Mouse (Mus musculus) heart, postnatal 25 days (tissue): Measurements from ENCODE around the gene Garnl3. TPM values are rescaled to one million over a fixed set of nuclear protein-coding genes. Genes with fewer than 3 reads are reported as not detected.
"Not testable (repeated sequence)": the region's sequence is repeated elsewhere in the genome, so short reads cannot be mapped to it uniquely, and the experiment has no call there.

Experiments used
- DNase-seq: peaks from one replicate; pipeline ENCODE4 v3.0.0; 2022; ENCODE audit warnings: low spot score
- intact Hi-C: fragments of 180-260 bp; cut with DNase I; formaldehyde crosslinking; loops from one replicate; pipeline ENCODE4 v1.15.1; 2025
- total RNA-seq, 2 experiments: library from RNA; stranded (reverse); gene quantifications; 2 replicates each; pipeline ENCODE4 v1.2.3; 2021

Garnl3 gene
- total RNA-seq, 2 experiments from 2014 or later: 3.0 to 3.3 TPM

GRCm38 (mm10) chr2:33158895-33159294 is 27.4 kb upstream of the Garnl3 start:
- intact Hi-C loops: loop anchor here (5.0 kb wide), 1 partner anchor 58 kb away; the partner anchor contains the start of gene Angptl2
- no peak for DNase-seq

GRCm38 (mm10) chr2:33156283-33156781 is 24.9 kb upstream of the Garnl3 start:
- DNase-seq: no peak
- intact Hi-C loops: loop anchor here (5.0 kb wide), 1 partner anchor 61 kb away; the partner anchor contains the start of gene Angptl2

- intact Hi-C loops: loop anchor here (1.0 to 5.0 kb wide), 3 partner anchors 62 to 247 kb away; partner anchors contain the start of gene Angptl2
- peak; percentile 48 for DNase-seq
Observed at GRCm38 (mm10) chr2:33154751-33155372, 23.4 kb upstream of the Garnl3 start.

GRCm38 (mm10) chr2:33146994-33147393 is 15.5 kb upstream of the Garnl3 start:
- no peak for DNase-seq
- intact Hi-C loops: no loop called here

GRCm38 (mm10) chr2:33143292-33143691 is 11.8 kb upstream of the Garnl3 start:
- no peak for DNase-seq
- intact Hi-C loops: no loop called here

- intact Hi-C loops: no loop called here
- DNase-seq: no peak
Observed at GRCm38 (mm10) chr2:33138491-33138890, 7.0 kb upstream of the Garnl3 start.

- DNase-seq: no peak
- intact Hi-C loops: no loop called here
Observed at GRCm38 (mm10) chr2:33137731-33138130, 6.3 kb upstream of the Garnl3 start.

- intact Hi-C loops: no loop called here
- DNase-seq: no peak
Observed at GRCm38 (mm10) chr2:33137244-33137643, 5.8 kb upstream of the Garnl3 start.

- intact Hi-C loops: no loop called here
Observed at GRCm38 (mm10) chr2:33136366-33136765, 4.9 kb upstream of the Garnl3 start.

GRCm38 (mm10) chr2:33134766-33135490 is 3.5 kb upstream of the Garnl3 start:
- intact Hi-C loops: loop anchor here (5.0 kb wide), 2 partner anchors 113 to 143 kb away; no protein-coding TSS in a partner anchor

More at GRCm38 (mm10) chr2:33136366-33136765, 4.9 kb upstream of the Garnl3 start:
- no peak for DNase-seq

GRCm38 (mm10) chr2:33132306-33132705 is 852 bp upstream of the Garnl3 start:
- DNase-seq: no peak
- intact Hi-C loops: loop anchor here (5.0 kb wide), 2 partner anchors 110 to 140 kb away; no protein-coding TSS in a partner anchor

More at GRCm38 (mm10) chr2:33134766-33135490, 3.5 kb upstream of the Garnl3 start:
- no peak for DNase-seq

- DNase-seq: peak; percentile 94
- intact Hi-C loops: loop anchor here (5.0 kb wide), 2 partner anchors 109 to 139 kb away; no protein-coding TSS in a partner anchor
Observed at GRCm38 (mm10) chr2:33130526-33131483, 649 bp downstream of the Garnl3 start.

- DNase-seq: no peak
- intact Hi-C loops: loop anchor here (5.0 kb wide), 2 partner anchors 108 to 138 kb away; no protein-coding TSS in a partner anchor
Observed at GRCm38 (mm10) chr2:33130141-33130525, 1.3 kb downstream of the Garnl3 start.

- DNase-seq: no peak
Observed at GRCm38 (mm10) chr2:33129696-33130095, 1.8 kb downstream of the Garnl3 start.

GRCm38 (mm10) chr2:33129005-33129404 is 2.4 kb downstream of the Garnl3 start:
- no peak for DNase-seq
- intact Hi-C loops: no loop called here

More at GRCm38 (mm10) chr2:33129696-33130095, 1.8 kb downstream of the Garnl3 start:
- intact Hi-C loops: loop anchor here (5.0 kb wide), 2 partner anchors 107 to 137 kb away; no protein-coding TSS in a partner anchor

GRCm38 (mm10) chr2:33127271-33127670 is 4.2 kb downstream of the Garnl3 start:
- intact Hi-C loops: no loop called here
- DNase-seq: no peak

GRCm38 (mm10) chr2:33122856-33123255 is 8.6 kb downstream of the Garnl3 start:
- no peak for DNase-seq
- intact Hi-C loops: no loop called here

- intact Hi-C loops: no loop called here
- DNase-seq: no peak
Observed at GRCm38 (mm10) chr2:33100536-33100935, 30.9 kb downstream of the Garnl3 start.

- intact Hi-C loops, DNase-seq: not testable (repeated sequence)
Observed at GRCm38 (mm10) chr2:33097326-33097725, 34.1 kb downstream of the Garnl3 start.
